Mouse (Mus musculus): ENCODE measurements at regions not wholly inside any gene's neighbourhood (a gene's known extent, or its start where the extent isn't known, plus 50 kb on each side); places are given as distances from the start of the nearest gene placed in this dataset.

DNA sequence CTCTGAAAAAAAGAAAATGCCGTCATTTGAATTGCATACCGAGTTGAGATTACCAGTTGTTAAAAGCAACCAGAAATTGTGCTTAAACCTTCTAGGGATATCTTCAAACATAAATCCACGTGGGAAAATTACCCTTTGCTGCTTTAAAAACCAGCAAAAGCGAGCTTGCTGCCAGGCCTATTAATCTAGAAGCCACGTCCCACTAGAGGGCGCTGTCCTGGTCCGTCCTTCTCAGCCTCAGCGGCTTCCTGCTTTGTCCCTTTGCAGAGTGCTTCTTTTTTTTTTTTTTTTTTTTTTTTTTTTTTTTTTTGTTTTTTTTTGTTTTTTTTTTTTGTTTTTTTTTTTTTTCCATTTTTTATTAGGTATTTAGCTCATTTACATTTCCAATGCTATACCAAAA, 173.9 kb downstream of the Cand1 start:
- TF ChIP-seq CTCF (conservative IDR thresholded peaks at IDR 0.05; ENCODE audit: low read length) (peak; percentile 72), NANOG (IDR thresholded peaks at IDR 0.05; ENCODE audit: borderline replicate concordance, low read length) (no peak), POU5F1 (IDR thresholded peaks at IDR 0.05; ENCODE audit: borderline replicate concordance, low read length) (no peak)

Data from E14TG2a.4 (cell line).